Mouse (Mus musculus): ENCODE results near the gene Entpd1. TPM values are rescaled to one million over a fixed set of nuclear protein-coding genes. Genes with fewer than 3 reads are reported as not detected.

Gene Entpd1
- polyA plus RNA-seq, 1 experiment from 2014 or later: 9.8 TPM

GRCm38 (mm10) chr19:40630606-40631005, 18.4 kb downstream of the Entpd1 start:
- no peak overlapping the region for H3K4me2 ChIP-seq (replicated peaks)
- ATAC-seq: no peak
- no peaks in the 10 kb centered on the region for H3K4me1 ChIP-seq (replicated peaks)
- 80% methylated on average over 7 of the region's 7 CpGs for WGBS
- H3K27me3 ChIP-seq: no peaks in the 10 kb centered on the region
- H3K27ac ChIP-seq: no peak overlapping the region
- H3K36me3 ChIP-seq: no peaks in the 10 kb centered on the region
- H3K9me3 ChIP-seq: no peaks in the 10 kb centered on the region
- H3K9ac ChIP-seq (replicated peaks): no peak overlapping the region
- H3K4me3 ChIP-seq (replicated peaks): no peak overlapping the region

- Histone ChIP-seq H3K9ac (replicated peaks) (no peak overlapping the region), H3K4me3 (replicated peaks) (no peak overlapping the region), H3K27me3 (no peaks in the 10 kb centered on the region), H3K27ac (no peak overlapping the region), H3K4me1 (replicated peaks) (no peaks in the 10 kb centered on the region), H3K9me3 (no peaks in the 10 kb centered on the region), H3K36me3 (no peaks in the 10 kb centered on the region), H3K4me2 (replicated peaks) (no peak overlapping the region)
- WGBS: 88% methylated on average over 3 of the region's 3 CpGs
- ATAC-seq: no peak
Observed at GRCm38 (mm10) chr19:40632193-40632592, 20.0 kb downstream of the Entpd1 start.

GRCm38 (mm10) chr19:40632668-40633067, 20.5 kb downstream of the Entpd1 start:
- H3K4me1 ChIP-seq (replicated peaks): no peaks in the 10 kb centered on the region
- H3K9ac ChIP-seq (replicated peaks): no peak overlapping the region
- no peaks in the 10 kb centered on the region for H3K9me3 ChIP-seq
- no peak overlapping the region for H3K27ac ChIP-seq
- H3K27me3 ChIP-seq: no peaks in the 10 kb centered on the region
- H3K36me3 ChIP-seq: no peaks in the 10 kb centered on the region
- no peak for ATAC-seq
- no peak overlapping the region for H3K4me3 ChIP-seq (replicated peaks)
- H3K4me2 ChIP-seq (replicated peaks): no peak overlapping the region
- WGBS: 83% methylated on average over 5 of the region's 5 CpGs

- Histone ChIP-seq H3K27ac (no peak overlapping the region), H3K4me2 (replicated peaks) (no peak overlapping the region), H3K4me1 (replicated peaks) (no peaks in the 10 kb centered on the region), H3K9me3 (no peaks in the 10 kb centered on the region), H3K4me3 (replicated peaks) (no peak overlapping the region), H3K36me3 (no peaks in the 10 kb centered on the region), H3K9ac (replicated peaks) (no peak overlapping the region), H3K27me3 (no peaks in the 10 kb centered on the region)
- ATAC-seq: no peak
- WGBS: 61% methylated on average over 1 of the region's 1 CpGs
Observed at GRCm38 (mm10) chr19:40633144-40633543, 21.0 kb downstream of the Entpd1 start.

- Histone ChIP-seq H3K9me3 (no peaks in the 10 kb centered on the region), H3K4me1 (replicated peaks) (no peaks in the 10 kb centered on the region), H3K27ac (no peak overlapping the region), H3K4me2 (replicated peaks) (no peak overlapping the region), H3K27me3 (no peaks in the 10 kb centered on the region), H3K4me3 (replicated peaks) (no peak overlapping the region), H3K9ac (replicated peaks) (no peak overlapping the region), H3K36me3 (no peaks in the 10 kb centered on the region)
- WGBS: 70% methylated on average over 4 of the region's 4 CpGs
- no peak for ATAC-seq
Observed at GRCm38 (mm10) chr19:40637091-40637490, 24.9 kb downstream of the Entpd1 start.

GRCm38 (mm10) chr19:40637601-40638000, 25.4 kb downstream of the Entpd1 start:
- Histone ChIP-seq H3K4me2 (replicated peaks) (no peak overlapping the region), H3K4me1 (replicated peaks) (no peaks in the 10 kb centered on the region), H3K4me3 (replicated peaks) (no peak overlapping the region), H3K36me3 (no peaks in the 10 kb centered on the region), H3K9me3 (no peaks in the 10 kb centered on the region), H3K27ac (no peak overlapping the region), H3K27me3 (no peaks in the 10 kb centered on the region), H3K9ac (replicated peaks) (no peak overlapping the region)
- no peak for ATAC-seq
- WGBS: 87% methylated on average over 7 of the region's 7 CpGs

- H3K27ac ChIP-seq: no peak overlapping the region
- no peak for ATAC-seq
- no peaks in the 10 kb centered on the region for H3K4me1 ChIP-seq (replicated peaks)
- H3K4me3 ChIP-seq (replicated peaks): no peak overlapping the region
- H3K4me2 ChIP-seq (replicated peaks): no peak overlapping the region
- H3K9me3 ChIP-seq: no peaks in the 10 kb centered on the region
- H3K27me3 ChIP-seq: no peaks in the 10 kb centered on the region
- no peaks in the 10 kb centered on the region for H3K36me3 ChIP-seq
- H3K9ac ChIP-seq (replicated peaks): no peak overlapping the region
- WGBS: 91% methylated on average over 5 of the region's 5 CpGs
Observed at GRCm38 (mm10) chr19:40638582-40638981, 26.4 kb downstream of the Entpd1 start.

GRCm38 (mm10) chr19:40639729-40640304, 27.7 kb downstream of the Entpd1 start:
- WGBS: 77% methylated on average over 11 of the region's 11 CpGs
- Histone ChIP-seq H3K36me3 (no peaks in the 10 kb centered on the region), H3K4me1 (replicated peaks) (no peaks in the 10 kb centered on the region), H3K4me2 (replicated peaks) (no peak overlapping the region), H3K27me3 (no peaks in the 10 kb centered on the region), H3K27ac (no peak overlapping the region), H3K4me3 (replicated peaks) (no peak overlapping the region), H3K9ac (replicated peaks) (no peak overlapping the region), H3K9me3 (no peaks in the 10 kb centered on the region)
- no peak for ATAC-seq

- ATAC-seq: no peak
- no peaks in the 10 kb centered on the region for H3K9me3 ChIP-seq
- H3K27me3 ChIP-seq: no peaks in the 10 kb centered on the region
- H3K4me2 ChIP-seq (replicated peaks): no peak overlapping the region
- H3K27ac ChIP-seq: no peak overlapping the region
- WGBS: 86% methylated on average over 2 of the region's 2 CpGs
- H3K4me3 ChIP-seq (replicated peaks): no peak overlapping the region
- no peak overlapping the region for H3K9ac ChIP-seq (replicated peaks)
- H3K36me3 ChIP-seq: no peaks in the 10 kb centered on the region
- no peaks in the 10 kb centered on the region for H3K4me1 ChIP-seq (replicated peaks)
Observed at GRCm38 (mm10) chr19:40640799-40641198, 28.6 kb downstream of the Entpd1 start.

GRCm38 (mm10) chr19:40643846-40644245, 31.7 kb downstream of the Entpd1 start:
- Histone ChIP-seq H3K27ac (no peak overlapping the region), H3K36me3 (no peaks in the 10 kb centered on the region), H3K4me2 (replicated peaks) (no peak overlapping the region), H3K9me3 (no peaks in the 10 kb centered on the region), H3K4me1 (replicated peaks) (no peaks in the 10 kb centered on the region), H3K27me3 (no peaks in the 10 kb centered on the region), H3K9ac (replicated peaks) (no peak overlapping the region), H3K4me3 (replicated peaks) (no peak overlapping the region)
- no peak for ATAC-seq
- WGBS: 100% methylated on average over 1 of the region's 1 CpGs

GRCm38 (mm10) chr19:40646379-40646778, 34.2 kb downstream of the Entpd1 start:
- Histone ChIP-seq H3K9ac (replicated peaks) (no peak overlapping the region), H3K4me1 (replicated peaks) (no peaks in the 10 kb centered on the region), H3K4me2 (replicated peaks) (no peak overlapping the region), H3K27me3 (no peaks in the 10 kb centered on the region), H3K9me3 (no peaks in the 10 kb centered on the region), H3K36me3 (no peaks in the 10 kb centered on the region), H3K4me3 (replicated peaks) (no peak overlapping the region), H3K27ac (no peak overlapping the region)
- WGBS: 81% methylated on average over 6 of the region's 6 CpGs
- ATAC-seq: no peak

GRCm38 (mm10) chr19:40647319-40648158, 35.4 kb downstream of the Entpd1 start:
- Histone ChIP-seq H3K9me3 (no peaks in the 10 kb centered on the region), H3K36me3 (no peaks in the 10 kb centered on the region), H3K4me2 (replicated peaks) (no peak overlapping the region), H3K4me1 (replicated peaks) (no peaks in the 10 kb centered on the region), H3K9ac (replicated peaks) (no peak overlapping the region), H3K4me3 (replicated peaks) (no peak overlapping the region), H3K27ac (no peak overlapping the region), H3K27me3 (no peaks in the 10 kb centered on the region)
- ATAC-seq: no peak
- WGBS: 64% methylated on average over 9 of the region's 9 CpGs
